Comparison of ENCODE assay signal across 8 mouse cellular contexts in the genomic region with DNA sequence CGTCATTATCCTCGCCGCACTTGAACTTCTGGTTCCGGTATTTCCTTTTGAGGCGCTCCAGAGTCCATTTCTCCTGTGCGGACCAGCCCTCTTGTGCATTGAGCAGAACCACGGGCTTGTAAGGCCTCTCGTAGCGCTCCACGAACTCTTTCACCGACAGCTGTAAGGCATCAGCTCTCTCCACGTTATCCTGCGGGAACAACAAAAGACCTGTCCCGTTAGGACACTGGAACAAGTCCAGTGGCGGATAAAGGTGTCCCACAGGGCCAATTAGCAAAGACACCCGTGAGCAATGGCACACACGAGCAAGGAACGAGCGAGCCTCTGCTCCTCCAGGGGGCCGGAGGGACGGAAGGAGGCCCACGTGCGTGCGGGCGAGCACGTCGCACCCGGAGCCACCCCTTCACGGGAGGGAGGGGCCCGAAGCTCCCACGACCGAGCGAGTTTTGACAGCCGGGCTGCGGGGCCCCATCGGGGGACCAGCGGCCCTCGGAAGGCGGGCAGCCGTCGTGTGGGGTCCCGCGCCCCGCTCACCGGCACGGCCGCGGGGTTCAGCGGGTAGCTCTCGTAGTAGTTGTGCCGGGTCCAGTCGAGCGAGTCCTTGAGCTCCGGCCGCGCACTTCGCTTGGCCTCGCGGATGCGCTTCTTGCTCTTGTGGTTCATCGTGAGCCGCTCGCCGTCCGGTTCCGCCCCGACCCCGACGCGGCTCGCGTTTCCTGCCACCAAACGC. TPM values are rescaled to one million over a fixed set of nuclear protein-coding genes. Genes with fewer than 3 reads are reported as not detected.
DNase-seq lines count a peak whose midpoint lies in the region; ATAC-seq lines count a peak whose summit lies in the region.

No protein-coding gene starts in this region.

- DNase-seq in ZHBTc4 (ENCODE audit: low read depth, low spot score): peak; percentile 64
- peak; percentile 79 to 84 for DNase-seq in cerebellum, postnatal 25 days
- peak; percentile 56 for DNase-seq in gastrocnemius, adult 18-20 months (ENCODE audit: low spot score)
- peak; percentile 64 to 71 for DNase-seq in layer of hippocampus, postnatal 36 days
- DNase-seq in lung, postnatal 36 days: peak; percentile 69
- DNase-seq in ovary, postnatal 36 days (ENCODE audit: low spot score): peak; percentile 70
- peak; percentile 74 to 81 for DNase-seq in thymus, postnatal 36 days

- H3K4me2 ChIP-seq in hindbrain, embryonic 15.5 days: peak overlapping the region; percentile 83

- no peaks in the 10 kb centered on the region for H3K9me3 ChIP-seq in hindbrain, embryonic 15.5 days

- H3K27me3 ChIP-seq in hindbrain, embryonic 15.5 days: no peaks in the 10 kb centered on the region

- under 1% methylated on average over 64 of the region's 73 CpGs for WGBS in hindbrain, embryonic 15.5 days

- H3K4me3 ChIP-seq in hindbrain, embryonic 15.5 days: peak overlapping the region; percentile 89

- peak overlapping the region; percentile 91 for H3K9ac ChIP-seq in hindbrain, embryonic 15.5 days

- peak overlapping the region; percentile 98 for H3K27ac ChIP-seq in hindbrain, embryonic 15.5 days (replicated peaks)

- H3K4me1 ChIP-seq in hindbrain, embryonic 15.5 days (replicated peaks): peaks cover 39% of the 10 kb centered on the region

- H3K36me3 ChIP-seq in hindbrain, embryonic 15.5 days: peaks cover 30% of the 10 kb centered on the region

- peak; percentile 55 for ATAC-seq in hindbrain, embryonic 15.5 days (ENCODE audit: low FRiP score, low read depth)

RNA-seq across cellular contexts. Expression of a gene that starts 0.4 kb away (rescaled TPM):
- total RNA-seq in gastrocnemius, adult 18-20 months (2021): 10 to 100 TPM; 40.1 to 41.4 TPM
- polyA plus RNA-seq in hindbrain, embryonic 15.5 days (2015; fragmentation: Nextera tagmentation; extraction: Ambion mirVana): 62.1 and 65.0 TPM in 2 replicates
- total RNA-seq in layer of hippocampus, postnatal 36 days (2021): 10 to 100 TPM; 30.3 to 30.4 TPM

RNA-seq across cellular contexts. Expression of a gene that starts 0.6 kb away (rescaled TPM):
- 10 to 100 TPM; 18.4 to 28.1 TPM for total RNA-seq in gastrocnemius, adult 18-20 months (2021)
- polyA plus RNA-seq in hindbrain, embryonic 15.5 days (2015; fragmentation: Nextera tagmentation; extraction: Ambion mirVana): 70.2 and 72.4 TPM in 2 replicates
- 10 to 100 TPM; 35.0 to 44.9 TPM for total RNA-seq in layer of hippocampus, postnatal 36 days (2021)

RNA-seq across cellular contexts. Expression of a gene that starts 9.5 kb away (rescaled TPM):
- 10 to 100 TPM; 19.1 to 26.2 TPM for total RNA-seq in gastrocnemius, adult 18-20 months (2021)
- polyA plus RNA-seq in hindbrain, embryonic 15.5 days (2015; fragmentation: Nextera tagmentation; extraction: Ambion mirVana): 52.6 and 56.3 TPM in 2 replicates
- 10 to 100 TPM; 38.7 to 51.4 TPM for total RNA-seq in layer of hippocampus, postnatal 36 days (2021)

RNA-seq across cellular contexts. Expression of a gene that starts 10.2 kb away (rescaled TPM):
- 10 to 100 TPM; 68.0 to 72.0 TPM for total RNA-seq in gastrocnemius, adult 18-20 months (2021)
- polyA plus RNA-seq in hindbrain, embryonic 15.5 days (2015; fragmentation: Nextera tagmentation; extraction: Ambion mirVana): 535 and 549 TPM in 2 replicates
- total RNA-seq in layer of hippocampus, postnatal 36 days (2021): 100 to 1,000 TPM; 170 to 180 TPM

RNA-seq across cellular contexts. Expression of a gene that starts 14.8 kb away (rescaled TPM):
- total RNA-seq in gastrocnemius, adult 18-20 months (2021): 1 to 10 TPM; 5.2 to 8.2 TPM
- 41.5 and 42.8 TPM in 2 replicates for polyA plus RNA-seq in hindbrain, embryonic 15.5 days (2015; fragmentation: Nextera tagmentation; extraction: Ambion mirVana)
- total RNA-seq in layer of hippocampus, postnatal 36 days (2021): 10 to 100 TPM; 22.3 to 22.6 TPM

Comparison
In these comparisons a context has a peak if more than half of its experiments do, and no peak if none do; other contexts are left out.
1. Peak in every context shown above with its lines: DNase-seq, ATAC-seq, H3K4me3 ChIP-seq and H3K27ac ChIP-seq.